In genomic region chr1:64189471-64189870, GRCm38 (mm10) we compare ENCODE assay signal across 11 mouse cellular contexts.
DNase-seq lines count a peak whose midpoint lies in the region; ATAC-seq and TF ChIP-seq lines count a peak whose summit lies in the region.
"Had no signal": no experiment of that assay in that cellular context is flagged by ENCODE, and none has a peak within 500 bp of the region (broad histone marks: within the 10 kb centered on the region; RNA-seq: fewer than 3 reads in every experiment).

No protein-coding gene starts in this region.

- no peaks in the 10 kb centered on the region for H3K27me3 ChIP-seq in kidney, adult 2 months (replicated peaks; ENCODE audit: control insufficient read depth, insufficient read depth, low read length)
- H3K27me3 ChIP-seq in kidney, embryonic 16.5 days (ENCODE audit: insufficient read depth, low read length), result no peaks in the 10 kb centered on the region
- H3K27me3 ChIP-seq in hindbrain, embryonic 16.5 days (replicated peaks; ENCODE audit: control insufficient read depth, insufficient read depth, low read length), result no peaks in the 10 kb centered on the region
- no peaks in the 10 kb centered on the region for H3K27me3 ChIP-seq in thymus, adult 2 months (ENCODE audit: control insufficient read depth, insufficient read depth, low read length)
- H3K27me3 ChIP-seq: liver, embryonic 13.5 days; stomach, embryonic 15.5 days had no signal

- TF ChIP-seq CTCF in kidney, adult 2 months (conservative IDR thresholded peaks at IDR 0.05; ENCODE audit: insufficient read depth, insufficient read length, low read depth, low read length), result no peak
- TF ChIP-seq CTCF in thymus, adult 2 months (IDR thresholded peaks at IDR 0.05; ENCODE audit: borderline replicate concordance, control insufficient read depth, extremely low read depth, insufficient read depth, low read length, poor library complexity), result no peak

- no peaks in the 10 kb centered on the region for H3K36me3 ChIP-seq in kidney, adult 2 months (ENCODE audit: control insufficient read depth, insufficient read depth, low read length)
- H3K36me3 ChIP-seq in kidney, embryonic 16.5 days (ENCODE audit: insufficient read depth, low read length), result no peaks in the 10 kb centered on the region
- H3K36me3 ChIP-seq in hindbrain, embryonic 16.5 days (ENCODE audit: control insufficient read depth, insufficient read depth, low read length), result no peaks in the 10 kb centered on the region
- H3K36me3 ChIP-seq in macrophage (ENCODE audit: inconsistent target), result no peaks in the 10 kb centered on the region
- no peaks in the 10 kb centered on the region for H3K36me3 ChIP-seq in thymus, adult 2 months (ENCODE audit: control insufficient read depth, insufficient read depth, low read length)
- H3K36me3 ChIP-seq: liver, embryonic 13.5 days; stomach, embryonic 15.5 days had no signal

- no peak overlapping the region for H3K4me3 ChIP-seq in kidney, adult 2 months (ENCODE audit: insufficient read depth, low read depth, low read length)
- H3K4me3 ChIP-seq in kidney, embryonic 16.5 days (ENCODE audit: low read length), result no peak overlapping the region
- no peak overlapping the region for H3K4me3 ChIP-seq in hindbrain, embryonic 16.5 days (ENCODE audit: low read length)
- no peak overlapping the region for H3K4me3 ChIP-seq in macrophage (ENCODE audit: inconsistent target)
- no peak overlapping the region for H3K4me3 ChIP-seq in thymus, adult 2 months (ENCODE audit: control insufficient read depth, insufficient read depth, low read length)
- H3K4me3 ChIP-seq: erythroblast, embryonic 14.5 days; liver, embryonic 13.5 days; stomach, embryonic 15.5 days had no signal

- peaks cover 18% of the 10 kb centered on the region for H3K4me1 ChIP-seq in kidney, adult 2 months (ENCODE audit: control insufficient read depth, insufficient read depth, low read length)
- peaks cover 31% of the 10 kb centered on the region for H3K4me1 ChIP-seq in kidney, embryonic 16.5 days (ENCODE audit: insufficient read depth, low read length)
- H3K4me1 ChIP-seq in hindbrain, embryonic 16.5 days (ENCODE audit: control insufficient read depth, insufficient read depth, low read depth, low read length), result peaks cover 23% of the 10 kb centered on the region
- H3K4me1 ChIP-seq in thymus, adult 2 months (replicated peaks; ENCODE audit: control insufficient read depth, insufficient read depth, low read length), result peaks cover 9% of the 10 kb centered on the region
- H3K4me1 ChIP-seq: stomach, embryonic 15.5 days had no signal

- no peak for ATAC-seq in kidney, embryonic 16.5 days (ENCODE audit: low FRiP score, low TSS enrichment)
- peak; percentile 67 for ATAC-seq in hindbrain, embryonic 16.5 days
- ATAC-seq in megakaryocyte-erythroid progenitor cell, adult 5-6 weeks (replicated peaks; ENCODE audit: low FRiP score, low TSS enrichment, poor library complexity, severe bottlenecking), result no peak

- no peak overlapping the region for H3K9ac ChIP-seq in kidney, embryonic 16.5 days (replicated peaks; ENCODE audit: low read length)
- no peak overlapping the region for H3K9ac ChIP-seq in hindbrain, embryonic 16.5 days (ENCODE audit: low read depth, low read length)
- H3K9ac ChIP-seq: liver, embryonic 13.5 days; stomach, embryonic 15.5 days had no signal

- WGBS in kidney, adult 2 months, result 35% methylated on average over 6 of the region's 6 CpGs
- 47% methylated on average over 6 of the region's 6 CpGs for WGBS in kidney, embryonic 16.5 days
- 29% methylated on average over 6 of the region's 6 CpGs for WGBS in hindbrain, embryonic 16.5 days
- 2% methylated on average over 6 of the region's 6 CpGs for WGBS in macrophage (ENCODE audit: missing documents)
- 16% methylated on average over 6 of the region's 6 CpGs for WGBS in thymus, adult 2 months

- DNase-seq in kidney, adult 2 months, result peak; percentile 42
- peak; percentile 58 for DNase-seq in brain, adult 2 months (ENCODE audit: low read depth, low spot score)
- no peak for DNase-seq in Muller cell, postnatal 12 days (ENCODE audit: inconsistent ontology term)
- no peak for DNase-seq in thymus, adult 2 months
- DNase-seq: liver, embryonic 13.5 days had no signal

- TF ChIP-seq POLR2A in kidney, adult 2 months (IDR thresholded peaks at IDR 0.05; ENCODE audit: low read depth, low read length), result no peak
- TF ChIP-seq POLR2A in thymus, adult 2 months (IDR thresholded peaks at IDR 0.05; ENCODE audit: control insufficient read depth, extremely low read depth, insufficient read depth, low read length, poor library complexity), result no peak

- H3K9me3 ChIP-seq in kidney, embryonic 16.5 days (ENCODE audit: low read length), result no peaks in the 10 kb centered on the region; the same call in 1 of the 2 replicates
- no peaks in the 10 kb centered on the region for H3K9me3 ChIP-seq in hindbrain, embryonic 16.5 days (ENCODE audit: control insufficient read depth, low read length)
- H3K9me3 ChIP-seq: stomach, embryonic 15.5 days had no signal

- H3K27ac ChIP-seq in kidney, adult 2 months (ENCODE audit: insufficient read depth, low read depth, low read length), result no peak overlapping the region
- H3K27ac ChIP-seq in kidney, embryonic 16.5 days (ENCODE audit: low read length), result no peak overlapping the region
- peak overlapping the region; percentile 71 for H3K27ac ChIP-seq in hindbrain, embryonic 16.5 days (ENCODE audit: low read depth, low read length)
- peak overlapping the region; percentile 93 for H3K27ac ChIP-seq in macrophage
- H3K27ac ChIP-seq in thymus, adult 2 months (ENCODE audit: control insufficient read depth, insufficient read depth, low read length), result no peak overlapping the region
- H3K27ac ChIP-seq: liver, embryonic 13.5 days; stomach, embryonic 15.5 days had no signal

- H3K79me2 ChIP-seq in macrophage (ENCODE audit: inconsistent target), result no peaks in the 10 kb centered on the region

- no peak overlapping the region for H3K4me2 ChIP-seq in kidney, embryonic 16.5 days (replicated peaks; ENCODE audit: low read depth, low read length)
- no peak overlapping the region for H3K4me2 ChIP-seq in hindbrain, embryonic 16.5 days (ENCODE audit: low read length)
- H3K4me2 ChIP-seq: liver, embryonic 13.5 days; stomach, embryonic 15.5 days had no signal

Comparison
In these comparisons a context has a peak if more than half of its experiments do, and no peak if none do; other contexts are left out.
1. DNase-seq: peak in kidney, adult 2 months (single experiment) and brain, adult 2 months (single experiment); none in Muller cell, postnatal 12 days (single experiment) and thymus, adult 2 months (single experiment).
2. H3K27ac ChIP-seq: peak in hindbrain, embryonic 16.5 days (single experiment) and macrophage (single experiment); none in kidney, adult 2 months (single experiment), kidney, embryonic 16.5 days (single experiment) and thymus, adult 2 months (single experiment).